Mouse (Mus musculus): ENCODE results near the gene Adi1.

The Adi1 gene

GRCm38 (mm10) chr12:28694776-28695175 is 19.7 kb downstream of the Adi1 start:
- no peak for DNase-seq (ENCODE audit: low spot score)

GRCm38 (mm10) chr12:28697821-28698595 is 23.0 kb downstream of the Adi1 start:
- DNase-seq (ENCODE audit: low spot score) = no peak

- no peak for DNase-seq (ENCODE audit: low spot score)
Measured at GRCm38 (mm10) chr12:28699086-28699485, 24.1 kb downstream of the Adi1 start.

GRCm38 (mm10) chr12:28699656-28700055 is 24.6 kb downstream of the Adi1 start:
- peak; percentile 82 for DNase-seq (ENCODE audit: low spot score)

GRCm38 (mm10) chr12:28700101-28700511 is 25.1 kb downstream of the Adi1 start:
- DNase-seq (ENCODE audit: low spot score) = peak; percentile 53

- DNase-seq (ENCODE audit: low spot score) = peak; percentile 84
Measured at GRCm38 (mm10) chr12:28700561-28701025, 25.6 kb downstream of the Adi1 start.

- no peak for DNase-seq (ENCODE audit: low spot score)
Measured at GRCm38 (mm10) chr12:28701302-28701701, 26.3 kb downstream of the Adi1 start.

- no peak for DNase-seq (ENCODE audit: low spot score)
Measured at GRCm38 (mm10) chr12:28704381-28704780, 29.4 kb downstream of the Adi1 start.

- DNase-seq (ENCODE audit: low spot score) = no peak
Measured at GRCm38 (mm10) chr12:28705204-28705603, 30.2 kb downstream of the Adi1 start.

- no peak for DNase-seq (ENCODE audit: low spot score)
Measured at GRCm38 (mm10) chr12:28708154-28708553, 33.1 kb downstream of the Adi1 start.

- no peak for DNase-seq (ENCODE audit: low spot score)
Measured at GRCm38 (mm10) chr12:28710566-28711185, 35.6 kb downstream of the Adi1 start.

GRCm38 (mm10) chr12:28714822-28715632 is 40.0 kb downstream of the Adi1 start:
- DNase-seq (ENCODE audit: low spot score) = no peak

- no peak for DNase-seq (ENCODE audit: low spot score)
Measured at GRCm38 (mm10) chr12:28717066-28717465, 42.0 kb downstream of the Adi1 start.

- DNase-seq (ENCODE audit: low spot score) = no peak
Measured at GRCm38 (mm10) chr12:28718106-28718505, 43.1 kb downstream of the Adi1 start.

GRCm38 (mm10) chr12:28724366-28724765 is 49.3 kb downstream of the Adi1 start:
- no peak for DNase-seq (ENCODE audit: low spot score)

- no peak for DNase-seq (ENCODE audit: low spot score)
Measured at GRCm38 (mm10) chr12:28726204-28726603, 51.2 kb downstream of the Adi1 start.

- DNase-seq (ENCODE audit: low spot score) = no peak
Measured at GRCm38 (mm10) chr12:28727061-28727460, 52.0 kb downstream of the Adi1 start.
